Mouse (Mus musculus) heart, postnatal 0 days (tissue): ENCODE results near the gene Plekhf1.

Source experiments
- CTCF ChIP-seq: IDR thresholded peaks from 2 replicates; pipeline ENCODE4 v1.5.1; 2016; ENCODE audit warnings: antibody characterized with exemption, control low read depth, low read depth
- EP300 ChIP-seq: IDR thresholded peaks from 2 replicates; pipeline ENCODE4 v1.6.1; 2016; ENCODE audit warnings: antibody characterized with exemption, low read depth

GRCm38 (mm10) chr7:38227900-38228298 is at the start of gene Plekhf1:
- no peak for TF ChIP-seq EP300
- no peak for TF ChIP-seq CTCF
